Mouse (Mus musculus) cerebellum, postnatal 10 days (tissue): Measurements from ENCODE around the gene Hist1h2af.
A peak's percentile ranks its signal among the peaks of the same experiment; 100 is the strongest.
"Not testable (repeated sequence)": the region's sequence is repeated elsewhere in the genome, so short reads cannot be mapped to it uniquely, and the experiment has no call there.

Experiments used
- DNase-seq, 2 experiments: peaks; one replicate each; pipeline ENCODE4 v3.0.0; 2021; ENCODE audit warnings: mixed read lengths in 2 of 2

Gene Hist1h2af

GRCm38 (mm10) chr13:23560699-23561098 is 27.0 kb downstream of the Hist1h2af start:
- DNase-seq: not testable (repeated sequence)

DNA sequence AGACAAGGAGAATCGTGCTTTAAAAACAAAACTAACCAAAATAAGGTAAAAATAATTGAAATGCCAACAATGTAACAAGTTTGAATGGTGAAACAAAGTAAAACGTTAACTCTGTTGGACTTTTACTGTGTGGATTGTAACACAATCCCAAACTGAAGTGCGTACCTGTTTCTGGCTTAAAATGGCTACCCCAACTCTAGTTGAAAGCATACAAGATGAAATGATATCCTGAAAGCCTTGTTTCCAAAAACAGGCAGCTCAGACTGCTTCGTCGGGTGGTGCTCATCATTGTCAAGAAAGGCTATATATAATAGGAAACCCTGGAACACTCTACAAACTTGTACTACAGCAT is 27.8 kb downstream of the Hist1h2af start:
- not testable (repeated sequence) for DNase-seq

GRCm38 (mm10) chr13:23561883-23562659 is 28.4 kb downstream of the Hist1h2af start, which contains the start of gene Hist1h3e:
Hist1h3e (minus strand) TSS chr13:23562369.
- DNase-seq: peak; percentile 96 to 97

- peak; percentile 43 to 69 for DNase-seq
Observed at GRCm38 (mm10) chr13:23562699-23563462, 29.2 kb downstream of the Hist1h2af start.

DNA sequence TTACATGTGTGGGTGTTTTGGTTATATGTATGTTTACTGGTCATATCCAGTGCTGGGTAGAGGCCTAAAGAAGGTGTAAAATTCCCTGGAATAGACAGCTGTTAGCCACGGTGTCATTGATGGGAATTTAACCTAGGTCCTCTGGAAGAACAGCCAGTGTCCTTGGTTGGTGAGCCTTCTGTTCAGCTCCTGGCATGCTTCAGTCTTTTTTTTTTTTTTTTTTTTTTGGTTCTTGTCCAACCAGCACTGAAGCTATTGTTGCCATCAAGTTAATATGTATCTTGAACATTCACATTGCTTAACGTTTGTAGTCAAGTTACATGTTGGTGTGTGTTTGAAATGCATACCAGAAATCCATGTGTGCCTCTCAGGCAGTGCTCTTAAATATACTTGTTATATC is 30.8 kb downstream of the Hist1h2af start:
- DNase-seq: no peak

DNA sequence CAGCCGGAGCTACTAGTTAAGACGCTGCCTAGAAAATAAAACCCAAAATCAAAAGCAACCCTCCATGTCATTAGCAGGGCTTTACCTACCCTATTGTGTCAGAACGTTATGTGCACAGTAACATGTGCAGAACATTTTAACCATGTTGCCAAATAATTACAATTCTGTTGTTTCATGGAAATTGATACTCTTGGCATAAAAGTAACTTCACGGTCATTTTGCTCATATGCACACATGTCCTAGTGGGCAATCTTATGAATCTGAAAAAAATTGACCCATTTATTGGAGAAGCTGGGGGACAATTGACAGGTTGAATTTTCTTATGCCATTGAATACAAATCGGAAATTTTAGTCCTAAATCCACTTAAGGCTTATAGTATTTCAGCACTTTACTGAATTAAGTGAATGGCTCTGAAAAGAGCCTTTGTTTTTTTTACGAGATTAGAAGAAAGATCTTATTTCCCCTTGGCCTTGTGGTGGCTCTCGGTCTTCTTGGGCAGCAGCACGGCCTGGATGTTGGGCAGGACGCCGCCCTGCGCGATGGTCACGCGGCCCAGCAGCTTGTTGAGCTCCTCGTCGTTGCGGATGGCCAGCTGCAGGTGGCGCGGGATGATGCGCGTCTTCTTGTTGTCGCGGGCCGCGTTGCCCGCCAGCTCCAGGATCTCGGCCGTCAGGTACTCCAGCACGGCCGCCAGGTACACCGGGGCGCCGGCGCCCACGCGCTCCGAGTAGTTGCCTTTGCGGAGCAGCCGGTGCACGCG is 36.7 kb downstream of the Hist1h2af start:
- not testable (repeated sequence) for DNase-seq

DNA sequence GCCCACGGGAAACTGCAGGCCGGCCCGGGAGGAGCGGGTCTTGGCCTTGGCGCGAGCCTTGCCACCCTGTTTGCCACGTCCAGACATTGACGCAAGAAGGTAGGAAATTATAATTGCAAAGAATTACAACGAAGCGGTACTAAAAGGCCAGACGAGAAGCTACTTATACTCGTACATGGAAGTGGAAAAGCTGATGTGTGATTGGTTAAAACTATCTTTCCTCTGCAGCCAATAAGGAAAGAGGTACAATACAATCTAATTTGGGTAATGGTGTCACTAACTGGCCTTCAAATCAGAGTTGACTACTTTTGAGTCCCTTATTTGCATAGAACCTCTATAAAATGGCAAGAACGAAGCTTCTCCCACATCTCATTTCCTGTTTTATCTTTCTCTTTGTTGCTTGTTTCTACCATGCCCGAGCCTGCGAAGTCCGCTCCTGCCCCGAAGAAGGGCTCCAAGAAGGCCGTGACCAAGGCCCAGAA is 37.4 kb downstream of the Hist1h2af start, which contains the start of the genes Hist1h2ae and Hist1h2bg:
TSS of gene Hist1h2ae (minus strand) at position 199 of the 482 bp plus-strand sequence.
TSS of gene Hist1h2bg (plus strand) at position 375 of the 482 bp plus-strand sequence.
- peak; percentile 71 to 78 for DNase-seq

DNA sequence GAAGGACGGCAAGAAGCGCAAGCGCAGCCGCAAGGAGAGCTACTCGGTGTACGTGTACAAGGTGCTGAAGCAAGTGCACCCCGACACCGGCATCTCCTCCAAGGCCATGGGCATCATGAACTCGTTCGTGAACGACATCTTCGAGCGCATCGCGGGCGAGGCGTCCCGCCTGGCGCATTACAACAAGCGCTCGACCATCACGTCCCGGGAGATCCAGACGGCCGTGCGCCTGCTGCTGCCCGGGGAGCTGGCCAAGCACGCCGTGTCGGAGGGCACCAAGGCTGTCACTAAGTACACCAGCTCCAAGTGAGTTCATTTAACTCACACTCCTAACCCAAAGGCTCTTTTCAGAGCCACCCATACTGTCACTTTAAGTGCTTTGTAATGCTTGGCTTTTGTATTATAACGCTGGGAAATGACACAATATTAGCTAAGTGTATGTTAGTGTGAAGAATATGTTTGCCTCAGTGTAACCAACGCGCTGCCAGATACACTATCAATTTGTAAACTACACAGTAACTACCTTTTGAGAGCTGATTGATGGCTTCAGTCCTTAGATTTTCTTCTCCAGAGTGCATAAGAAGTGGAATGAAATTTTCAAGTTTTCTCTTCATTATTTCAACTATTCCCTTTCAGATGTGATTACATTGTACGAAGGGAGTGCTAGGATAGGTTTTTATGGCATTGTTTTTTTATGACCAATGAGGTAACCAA is 38.0 kb downstream of the Hist1h2af start:
- not testable (repeated sequence) for DNase-seq

GRCm38 (mm10) chr13:23572218-23573033 is 38.7 kb downstream of the Hist1h2af start:
- DNase-seq: no peak

GRCm38 (mm10) chr13:23573034-23573897 is 39.6 kb downstream of the Hist1h2af start:
- DNase-seq: not testable (repeated sequence)

DNA sequence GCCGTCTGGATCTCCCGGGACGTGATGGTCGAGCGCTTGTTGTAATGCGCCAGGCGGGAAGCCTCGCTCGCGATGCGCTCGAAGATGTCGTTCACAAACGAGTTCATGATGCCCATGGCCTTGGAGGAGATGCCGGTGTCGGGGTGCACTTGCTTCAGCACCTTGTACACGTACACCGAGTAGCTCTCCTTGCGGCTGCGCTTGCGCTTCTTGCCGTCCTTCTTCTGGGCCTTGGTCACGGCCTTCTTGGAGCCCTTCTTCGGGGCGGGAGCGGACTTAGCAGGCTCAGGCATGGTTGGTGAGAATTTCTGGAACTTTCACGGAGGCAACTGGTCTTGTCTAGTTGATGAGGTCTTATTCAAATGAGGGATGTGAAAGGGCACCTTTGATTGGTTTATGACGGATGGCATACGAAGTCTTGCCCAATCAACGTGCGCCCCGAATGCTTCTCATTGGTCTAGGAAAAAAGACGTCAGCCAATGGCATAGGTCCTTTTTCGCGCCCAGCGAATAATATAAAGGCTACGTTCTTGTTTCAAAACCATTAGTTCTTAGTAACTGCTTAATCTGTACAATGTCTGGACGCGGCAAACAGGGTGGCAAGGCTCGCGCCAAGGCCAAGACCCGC is 40.3 kb downstream of the Hist1h2af start, which contains the start of the genes Hist1h2bf and Hist1h2ad:
TSS of gene Hist1h2bf (minus strand) at position 299 of the 627 bp plus-strand sequence.
TSS of gene Hist1h2ad (plus strand) at position 484 of the 627 bp plus-strand sequence.
- peak; percentile 92 to 93 for DNase-seq

GRCm38 (mm10) chr13:23574546-23575170 is 41.0 kb downstream of the Hist1h2af start:
- not testable (repeated sequence) for DNase-seq

DNA sequence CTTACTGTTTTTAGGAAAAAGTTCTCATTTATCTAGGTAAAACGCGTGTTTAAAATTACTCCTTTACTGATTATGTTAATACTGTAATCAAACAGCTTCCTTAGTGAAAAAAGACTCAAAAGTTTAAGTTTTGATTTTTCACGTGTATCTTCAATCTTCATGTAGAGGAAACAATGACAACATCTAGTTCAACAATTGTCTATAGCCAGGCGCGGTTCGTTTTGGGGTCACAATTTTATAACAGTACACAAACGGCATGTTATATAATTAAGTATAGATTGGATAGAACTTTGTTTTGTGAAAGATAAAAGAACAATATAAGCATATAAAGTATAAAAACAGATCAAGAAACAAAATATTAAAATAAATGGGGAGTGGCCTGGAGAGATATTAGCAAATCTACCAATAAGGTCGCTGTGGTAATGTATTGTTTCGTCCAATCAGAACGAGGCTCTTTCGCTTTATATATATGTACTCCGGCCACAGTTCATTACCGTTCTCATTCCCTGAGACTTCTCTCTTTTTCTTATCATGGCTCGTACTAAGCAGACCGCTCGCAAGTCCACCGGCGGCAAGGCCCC is 41.7 kb downstream of the Hist1h2af start, which contains the start of gene Hist1h3d:
TSS of gene Hist1h3d (plus strand) at position 493 of the 581 bp plus-strand sequence.
- peak; percentile 61 to 71 for DNase-seq

DNA sequence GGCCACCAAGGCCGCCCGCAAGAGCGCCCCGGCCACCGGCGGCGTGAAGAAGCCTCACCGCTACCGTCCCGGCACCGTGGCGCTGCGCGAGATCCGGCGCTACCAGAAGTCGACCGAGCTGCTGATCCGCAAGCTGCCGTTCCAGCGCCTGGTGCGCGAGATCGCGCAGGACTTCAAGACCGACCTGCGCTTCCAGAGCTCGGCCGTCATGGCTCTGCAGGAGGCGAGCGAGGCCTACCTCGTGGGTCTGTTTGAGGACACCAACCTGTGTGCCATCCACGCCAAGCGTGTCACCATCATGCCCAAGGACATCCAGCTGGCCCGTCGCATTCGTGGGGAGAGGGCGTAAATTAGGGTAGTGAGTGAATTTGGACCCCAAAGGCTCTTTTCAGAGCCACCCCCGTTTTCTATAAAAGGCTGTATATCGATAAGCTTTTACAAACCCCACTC is 42.2 kb downstream of the Hist1h2af start:
- DNase-seq: not testable (repeated sequence)

DNA sequence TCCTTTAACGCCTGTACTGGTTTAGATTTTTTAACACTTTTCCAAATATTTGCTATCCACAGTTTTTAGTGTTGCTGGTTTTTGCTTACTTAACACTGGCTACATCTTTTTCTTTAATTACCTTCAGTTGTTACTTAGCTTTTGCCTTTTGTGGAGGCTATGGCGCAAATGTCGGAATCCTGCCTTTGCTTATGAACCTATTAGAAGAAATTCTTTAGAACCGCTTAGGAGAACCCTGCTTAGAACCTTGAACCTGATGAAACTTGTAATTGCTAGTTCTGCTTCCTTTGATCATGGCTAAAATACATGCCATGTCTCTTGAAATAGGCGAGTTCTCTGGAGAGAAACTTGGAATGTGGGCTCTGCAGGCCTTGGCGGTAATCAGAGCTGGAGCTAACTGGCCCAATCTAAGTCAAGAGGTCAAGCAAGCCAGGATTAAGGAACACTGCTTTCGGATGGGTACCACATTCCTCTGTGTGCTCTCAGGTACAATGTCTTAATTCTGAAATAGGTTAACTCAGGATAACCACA is 42.7 kb downstream of the Hist1h2af start:
- DNase-seq: no peak

- DNase-seq: no peak
Observed at GRCm38 (mm10) chr13:23576906-23577639, 43.4 kb downstream of the Hist1h2af start.

DNA sequence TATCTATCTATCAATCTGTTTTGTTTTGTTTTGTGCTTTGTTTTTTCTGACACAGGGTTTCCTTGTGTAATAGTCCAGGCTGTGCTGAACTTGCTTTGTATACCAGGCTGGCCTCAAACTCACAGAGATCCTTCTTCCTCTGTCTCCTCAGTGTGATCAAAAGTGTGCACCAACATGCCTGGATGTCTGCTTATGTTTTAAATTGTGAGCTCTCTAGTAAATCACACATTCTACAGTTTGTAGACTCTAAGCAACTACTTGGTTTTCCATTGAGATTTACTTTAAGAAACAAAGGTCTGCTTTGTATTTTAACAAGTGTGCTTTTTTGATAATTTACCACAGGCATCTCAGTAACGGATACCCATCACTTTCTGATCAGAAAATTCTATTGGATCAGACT is 44.1 kb downstream of the Hist1h2af start:
- no peak for DNase-seq
